Mouse (Mus musculus) embryonic facial prominence, embryonic 12.5 days (tissue): ENCODE measurements around the gene Olfr1248. TPM values are rescaled to one million over a fixed set of nuclear protein-coding genes. Genes with fewer than 3 reads are reported as not detected.
"Not testable (repeated sequence)": the region's sequence is repeated elsewhere in the genome, so short reads cannot be mapped to it uniquely, and the experiment has no call there.

Experiments used
- ATAC-seq: fragments of 200-750 bp; cut with Nextera tagmentation; 2 replicates; pipeline ENCODE4 v1.8.0; 2017; ENCODE audit not compliant: insufficient number of reproducible peaks, insufficient read depth, low FRiP score, low TSS enrichment
- H3K27ac ChIP-seq: fragments of 300-500 bp; sonication (generic); 2 replicates; pipeline ENCODE4 v1.5.1; 2016; ENCODE audit warnings: mild to moderate bottlenecking
- H3K27me3 ChIP-seq: fragments of 300-500 bp; sonication (generic); 2 replicates; pipeline ENCODE4 v1.6.1; 2016; ENCODE audit warnings: mild to moderate bottlenecking, moderate library complexity
- H3K36me3 ChIP-seq: fragments of 300-500 bp; sonication (generic); 2 replicates; pipeline ENCODE4 v1.6.1; 2016; ENCODE audit warnings: mild to moderate bottlenecking
- H3K4me1 ChIP-seq: fragments of 300-500 bp; sonication (generic); 2 replicates; pipeline ENCODE4 v1.6.1; 2016
- H3K4me2 ChIP-seq: fragments of 300-500 bp; sonication (generic); replicated peaks from 2 replicates; pipeline ENCODE4 v1.6.1; 2016; ENCODE audit warnings: mild to moderate bottlenecking, moderate library complexity
- H3K4me3 ChIP-seq: fragments of 300-500 bp; sonication (generic); 2 replicates; pipeline ENCODE4 v1.5.1; 2016; ENCODE audit warnings: mild to moderate bottlenecking
- H3K9ac ChIP-seq: fragments of 300-500 bp; sonication (generic); 2 replicates; pipeline ENCODE4 v1.6.1; 2016; ENCODE audit warnings: mild to moderate bottlenecking, moderate library complexity
- H3K9me3 ChIP-seq: fragments of 300-500 bp; sonication (generic); 2 replicates; pipeline ENCODE4 v1.6.1; 2016; ENCODE audit warnings: mild to moderate bottlenecking, moderate library complexity
- WGBS: fragments of 180-500 bp; shearing (Covaris S2); methylation state at CpG from one replicate; pipeline ENCODE4 v1.1.7; 2016; 5-methylcytosine and 5-hydroxymethylcytosine counted together
- polyA plus RNA-seq: library from polyadenylated mRNA; unstranded; fragments of >200 nt; fragmentation: Nextera tagmentation; extraction: Ambion mirVana; gene quantifications from 2 replicates; pipeline ENCODE4 v1.2.1, GENCODE M21; 2016

The Olfr1248 gene
- not detected in 2 replicates for polyA plus RNA-seq

DNA sequence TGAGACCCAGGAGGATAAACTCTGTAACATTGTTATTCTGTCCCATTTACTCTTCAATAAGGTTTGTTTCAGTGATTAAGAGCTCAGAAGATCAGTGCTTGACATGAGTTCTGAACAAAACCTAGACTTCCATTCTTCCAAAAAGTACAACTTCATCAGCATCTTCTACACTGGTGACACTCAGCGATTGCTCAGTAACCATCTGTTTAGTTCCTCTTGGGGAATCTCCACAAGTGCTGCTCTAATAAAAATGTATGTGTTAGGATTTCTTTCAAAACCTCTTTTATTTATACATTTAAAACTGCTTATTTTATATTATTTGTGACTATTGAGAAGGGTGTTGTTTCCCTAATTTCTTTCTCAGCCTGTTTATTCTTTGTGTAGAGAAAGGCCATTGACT is at the start of gene Olfr1248:
Gene Olfr1248, minus strand, starts transcription at position 101 of the 400 bp plus-strand sequence.
- 81% methylated on average over 1 of the region's 1 CpGs for WGBS

DNA sequence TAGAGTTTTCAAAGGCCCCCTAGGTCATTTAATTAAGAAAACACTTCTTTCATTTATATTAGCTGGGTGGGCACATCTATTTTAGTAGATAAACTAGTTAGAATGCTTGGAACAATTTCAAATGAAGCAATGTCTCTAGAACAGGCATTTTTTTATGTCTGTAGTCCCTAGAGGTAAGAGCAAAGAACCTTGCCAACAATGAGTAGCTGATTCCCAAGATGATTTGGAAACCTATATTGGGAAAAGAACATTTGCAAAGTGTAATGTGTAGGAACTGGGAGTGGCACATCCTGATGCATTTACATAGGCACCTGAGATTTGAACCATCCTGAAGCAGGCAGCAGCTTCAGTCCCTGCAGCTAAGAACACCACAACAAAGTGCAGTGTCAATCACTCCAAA is 43.3 kb upstream of the Olfr1248 start, which contains the start of gene Olfr1250:
Gene Olfr1250, minus strand, starts transcription at position 101 of the 400 bp plus-strand sequence.
- H3K27ac ChIP-seq: no peak within 1 kb of the TSS
- no peak within 1 kb of the TSS for H3K9ac ChIP-seq
- H3K9me3 ChIP-seq: no peaks in the 10 kb centered on the region
- no peak within 1 kb of the TSS for H3K4me3 ChIP-seq
- no peak for ATAC-seq
- H3K36me3 ChIP-seq: no peaks in the 10 kb centered on the region
- no peaks in the 10 kb centered on the region for H3K4me1 ChIP-seq
- H3K4me2 ChIP-seq: no peak within 1 kb of the TSS
- H3K27me3 ChIP-seq: no peaks in the 10 kb centered on the region

More for the DNA sequence above, at the start of gene Olfr1248:
- H3K4me2 ChIP-seq, H3K36me3 ChIP-seq, H3K4me3 ChIP-seq, H3K4me1 ChIP-seq, ATAC-seq, H3K27ac ChIP-seq, H3K9me3 ChIP-seq, H3K27me3 ChIP-seq, H3K9ac ChIP-seq: not testable (repeated sequence)

DNA sequence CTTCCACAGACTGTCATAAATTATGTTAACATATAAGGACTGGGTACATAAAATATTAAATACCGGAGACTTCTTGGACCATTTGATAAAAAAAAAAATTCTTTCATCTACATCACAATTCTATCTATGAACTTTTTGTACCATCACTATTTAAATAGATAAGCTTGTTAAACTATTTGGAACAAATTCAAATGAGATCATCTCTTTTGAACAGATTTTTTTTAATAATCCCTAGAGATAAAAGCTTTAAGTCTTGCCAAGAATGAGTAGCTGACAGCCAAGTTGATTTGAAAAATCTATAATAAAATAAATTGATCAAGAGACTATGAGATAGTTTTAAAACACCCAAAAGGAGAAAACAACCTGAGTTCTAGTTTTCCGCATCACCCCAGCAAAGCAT is 16.8 kb upstream of the Olfr1248 start, which contains the start of gene Olfr1249:
Gene Olfr1249, minus strand, starts transcription at position 101 of the 400 bp plus-strand sequence.
- Histone ChIP-seq H3K4me1 (no peaks in the 10 kb centered on the region), H3K27ac (no peak within 1 kb of the TSS), H3K27me3 (no peaks in the 10 kb centered on the region), H3K4me3 (no peak within 1 kb of the TSS), H3K4me2 (no peak within 1 kb of the TSS), H3K9ac (no peak within 1 kb of the TSS), H3K36me3 (no peaks in the 10 kb centered on the region), H3K9me3 (no peaks in the 10 kb centered on the region)
- 94% methylated on average over 2 of the region's 2 CpGs for WGBS
- no peak for ATAC-seq

DNA sequence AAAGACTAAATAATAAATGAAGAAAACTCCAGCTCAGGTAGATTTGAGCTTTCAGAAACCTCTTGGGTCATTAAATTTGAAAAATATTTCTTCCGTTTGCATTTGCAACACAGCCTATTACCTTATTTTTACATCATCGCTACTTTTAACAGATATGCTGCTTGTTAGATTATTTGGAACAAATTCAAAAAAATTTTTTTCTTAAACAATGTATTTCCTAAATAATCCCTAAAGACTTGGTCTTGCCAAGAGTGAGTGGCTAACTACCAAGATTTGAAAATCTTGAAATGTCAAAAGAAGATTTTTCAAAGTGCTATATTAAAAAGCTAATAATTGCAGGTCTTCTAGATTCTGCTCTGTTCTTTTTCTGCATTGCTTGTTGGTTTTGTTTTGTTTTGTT is 4.0 kb downstream of the Olfr1248 start, which contains the start of gene Olfr1247:
Gene Olfr1247, minus strand, starts transcription at position 101 of the 400 bp plus-strand sequence.
- Histone ChIP-seq H3K4me1 (no peaks in the 10 kb centered on the region), H3K4me3 (no peak within 1 kb of the TSS), H3K27ac (no peak within 1 kb of the TSS), H3K4me2 (no peak within 1 kb of the TSS), H3K9ac (no peak within 1 kb of the TSS), H3K36me3 (no peaks in the 10 kb centered on the region), H3K27me3 (no peaks in the 10 kb centered on the region), H3K9me3 (no peaks in the 10 kb centered on the region)
- ATAC-seq: no peak
- WGBS: 94% methylated on average over 2 of the region's 2 CpGs

DNA sequence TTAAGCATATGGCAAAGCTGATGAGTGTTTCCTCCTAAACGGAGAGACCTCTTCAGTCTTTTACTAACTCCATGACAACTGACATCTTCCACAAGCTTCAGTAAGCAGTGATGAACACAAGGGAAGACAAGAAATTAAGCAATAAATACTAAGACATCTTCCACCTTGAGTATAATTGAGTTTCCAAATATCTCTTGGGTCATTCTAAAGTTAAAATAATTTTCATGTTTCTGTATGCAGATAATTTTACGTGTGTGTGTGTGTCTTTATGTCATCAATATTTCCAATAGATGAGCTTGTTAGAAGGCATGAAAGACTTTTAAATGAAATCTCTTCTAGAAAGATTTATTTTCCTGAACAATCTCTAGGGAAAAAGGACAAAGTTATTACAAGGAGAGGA is 25.0 kb downstream of the Olfr1248 start, which contains the start of gene Olfr1246:
Gene Olfr1246, minus strand, starts transcription at position 101 of the 400 bp plus-strand sequence.
- Histone ChIP-seq H3K36me3 (no peaks in the 10 kb centered on the region), H3K4me1 (no peaks in the 10 kb centered on the region), H3K4me2 (no peak within 1 kb of the TSS), H3K9me3 (no peaks in the 10 kb centered on the region), H3K4me3 (no peak within 1 kb of the TSS), H3K27ac (no peak within 1 kb of the TSS), H3K9ac (no peak within 1 kb of the TSS), H3K27me3 (no peaks in the 10 kb centered on the region)
- WGBS: 72% methylated on average over 2 of the region's 2 CpGs
- no peak for ATAC-seq

DNA sequence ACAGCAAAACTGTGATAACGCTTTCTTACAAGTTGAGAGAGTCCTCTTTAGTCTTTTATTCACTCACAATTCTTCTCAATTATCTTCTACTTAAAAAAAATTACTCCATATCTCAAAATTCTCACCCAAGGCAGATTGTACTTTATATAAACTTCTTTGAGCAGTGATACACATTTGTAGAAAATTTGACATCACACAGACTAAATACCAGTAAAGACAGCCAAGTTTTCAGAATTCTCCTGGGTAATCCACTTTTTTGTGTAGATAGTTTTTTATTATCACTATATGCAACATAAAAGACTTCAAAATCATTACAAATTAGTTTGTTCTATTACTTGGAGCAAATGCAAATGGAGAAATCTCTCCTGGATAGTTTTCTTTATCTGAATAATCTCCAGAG is 39.7 kb downstream of the Olfr1248 start, which contains the start of gene Olfr1245:
Gene Olfr1245, minus strand, starts transcription at position 101 of the 400 bp plus-strand sequence.
- Histone ChIP-seq H3K4me2 (no peak within 1 kb of the TSS), H3K27me3 (no peaks in the 10 kb centered on the region), H3K9ac (no peak within 1 kb of the TSS), H3K27ac (no peak within 1 kb of the TSS), H3K4me3 (no peak within 1 kb of the TSS), H3K9me3 (no peaks in the 10 kb centered on the region), H3K36me3 (no peaks in the 10 kb centered on the region), H3K4me1 (no peaks in the 10 kb centered on the region)
- no peak for ATAC-seq
- 78% methylated on average over 1 of the region's 1 CpGs for WGBS

Other genes with a start within 250 kb of the Olfr1248 start
- gene Olfr1238, start 208.6 kb downstream of the Olfr1248 start, polyA plus RNA-seq: not detected in 2 replicates
- gene Olfr1239, start 197.8 kb downstream of the Olfr1248 start, polyA plus RNA-seq: not detected in 2 replicates
- gene Olfr1240, start 175.2 kb downstream of the Olfr1248 start, polyA plus RNA-seq: not detected in 2 replicates
- gene Olfr1241, start 131.1 kb downstream of the Olfr1248 start, polyA plus RNA-seq: not detected in 2 replicates
- gene Olfr1242, start 119.9 kb downstream of the Olfr1248 start, polyA plus RNA-seq: not detected in 2 replicates
- not detected in 2 replicates for gene Olfr1243, start 86.8 kb downstream of the Olfr1248 start, polyA plus RNA-seq
- not detected in 2 replicates for gene Olfr1245, start 39.8 kb downstream of the Olfr1248 start, polyA plus RNA-seq
- gene Olfr1246, start 25.1 kb downstream of the Olfr1248 start, polyA plus RNA-seq: not detected in 2 replicates
- not detected in 2 replicates for gene Olfr1247, start 4.1 kb downstream of the Olfr1248 start, polyA plus RNA-seq
- not detected in 2 replicates for gene Olfr1249, start 16.7 kb upstream of the Olfr1248 start, polyA plus RNA-seq
- gene Olfr1250, start 43.2 kb upstream of the Olfr1248 start, polyA plus RNA-seq: not detected in 2 replicates
- not detected in 2 replicates for gene Olfr1251, start 53.7 kb upstream of the Olfr1248 start, polyA plus RNA-seq
- not detected in 2 replicates for gene Olfr1252, start 106.8 kb upstream of the Olfr1248 start, polyA plus RNA-seq
- not detected in 2 replicates for gene Olfr1253, start 138.8 kb upstream of the Olfr1248 start, polyA plus RNA-seq
- gene Olfr1254, start 175.4 kb upstream of the Olfr1248 start, polyA plus RNA-seq: not detected in 2 replicates
- gene Olfr1255, start 193.8 kb upstream of the Olfr1248 start, polyA plus RNA-seq: not detected in 2 replicates
- not detected in 2 replicates for gene Olfr1256, start 223.3 kb upstream of the Olfr1248 start, polyA plus RNA-seq
- gene Olfr48, start 230.0 kb upstream of the Olfr1248 start, polyA plus RNA-seq: not detected in 2 replicates